Mouse (Mus musculus): ENCODE data around the gene Zbtb17. TPM values are rescaled to one million over a fixed set of nuclear protein-coding genes. Genes with fewer than 3 reads are reported as not detected.

Gene Zbtb17
- total RNA-seq, 2 experiments from 2014 or later = 32.2 to 33.6 TPM

DNA sequence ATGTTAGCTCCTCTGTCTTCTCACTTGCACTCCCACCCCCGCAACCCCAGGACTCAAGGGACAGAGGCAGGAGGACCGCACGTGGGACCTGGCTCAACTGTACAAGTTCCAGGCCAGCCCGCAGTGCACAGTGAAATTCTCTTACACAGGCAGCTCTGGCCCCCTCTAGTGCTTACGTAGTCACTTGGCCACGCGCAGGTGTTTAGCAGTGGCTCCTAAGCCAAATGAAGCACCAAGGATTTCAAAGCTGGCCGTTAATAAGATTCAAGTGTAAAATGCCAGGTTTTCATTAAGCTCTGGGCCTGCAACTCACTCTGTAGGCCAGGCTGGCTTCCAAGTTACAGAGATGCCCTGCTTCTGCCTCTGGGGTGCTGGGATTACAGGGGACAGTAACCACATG is 35.0 kb downstream of the Zbtb17 start:
- DNase-seq (ENCODE audit: extremely low spot score in 1 of 2, low spot score in 1 of 2) = no peak

DNA sequence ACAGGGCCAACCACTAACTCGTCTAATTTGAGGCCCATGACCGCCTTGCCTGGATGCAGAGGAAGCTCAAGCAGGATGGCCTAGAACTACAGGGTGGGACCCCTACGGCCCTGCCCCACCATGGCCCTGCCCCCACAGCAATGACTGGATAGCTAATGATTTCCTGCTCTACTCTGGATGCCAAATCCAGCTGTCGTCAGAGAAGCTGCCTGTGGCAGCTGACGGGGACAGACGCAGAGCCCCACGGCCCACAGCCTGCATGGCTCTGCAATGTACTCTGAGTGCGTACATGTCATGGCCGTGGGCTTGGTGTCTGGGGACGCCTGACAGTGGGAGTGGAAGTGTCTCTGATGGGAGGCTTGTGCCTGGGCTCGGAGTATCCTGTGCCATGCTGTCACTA is 39.6 kb downstream of the Zbtb17 start:
- DNase-seq (ENCODE audit: extremely low spot score in 1 of 2, low spot score in 1 of 2) = no peak

DNA sequence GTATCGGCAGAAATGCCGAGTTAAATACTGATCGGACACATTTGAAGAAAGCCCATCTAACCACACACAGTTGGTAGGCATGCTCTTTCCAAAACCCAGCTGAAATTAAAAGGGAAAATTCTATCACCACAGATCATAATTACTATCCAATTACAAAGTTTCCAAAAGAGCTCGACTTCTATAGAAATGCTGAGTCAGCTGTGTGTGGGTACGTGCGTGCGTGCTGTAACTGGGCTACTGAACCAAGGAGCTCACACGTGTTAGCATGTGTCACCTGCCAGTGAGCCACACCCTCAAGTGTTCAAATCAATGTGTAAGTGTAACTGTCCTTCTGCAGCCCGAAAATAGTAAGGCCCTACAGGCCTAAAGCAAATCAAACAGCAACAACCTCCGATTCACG is 43.1 kb downstream of the Zbtb17 start:
- no peak for DNase-seq (ENCODE audit: extremely low spot score in 1 of 2, low spot score in 1 of 2)

DNA sequence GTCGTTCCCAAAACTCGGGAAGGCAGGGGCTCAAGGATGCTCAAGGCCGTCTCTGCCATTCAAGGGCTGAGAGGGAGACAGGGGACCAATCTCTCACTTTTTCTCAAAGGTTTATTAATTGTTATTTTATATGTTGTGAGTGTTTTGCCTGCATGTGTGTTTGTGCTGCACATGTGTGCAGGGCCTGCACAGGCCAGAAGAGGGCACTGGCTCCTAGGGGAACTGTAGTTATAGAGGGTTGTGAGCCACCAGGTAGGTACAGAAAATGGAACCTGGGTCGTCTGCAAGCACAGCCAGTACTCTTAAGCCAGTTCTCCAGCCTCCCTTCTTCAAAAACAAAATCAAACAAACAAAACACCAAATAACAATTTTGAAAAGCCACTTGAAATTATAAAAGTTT is 44.2 kb downstream of the Zbtb17 start:
- DNase-seq (ENCODE audit: extremely low spot score in 1 of 2, low spot score in 1 of 2) = no peak

DNA sequence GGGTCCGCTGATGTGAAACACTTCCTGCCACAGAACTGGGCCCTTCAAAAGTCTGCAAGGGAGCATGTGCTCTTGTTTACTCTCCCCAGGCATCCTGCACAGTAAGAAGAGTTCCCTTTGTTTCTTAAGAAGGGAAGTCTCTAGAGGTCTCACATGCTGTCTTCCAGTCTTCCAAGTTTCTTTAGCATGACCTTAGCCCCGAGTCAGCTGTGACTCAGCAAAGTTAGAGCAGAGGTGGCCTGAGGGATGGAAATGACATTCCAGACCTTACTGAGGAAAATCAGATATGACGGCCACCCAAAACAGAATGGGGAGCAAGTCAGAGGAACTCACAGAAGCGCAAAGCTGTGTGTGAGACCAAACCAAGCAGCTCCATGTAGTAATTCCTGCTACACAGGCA is 56.2 kb downstream of the Zbtb17 start:
- no peak for DNase-seq (ENCODE audit: extremely low spot score in 1 of 2, low spot score in 1 of 2)

DNA sequence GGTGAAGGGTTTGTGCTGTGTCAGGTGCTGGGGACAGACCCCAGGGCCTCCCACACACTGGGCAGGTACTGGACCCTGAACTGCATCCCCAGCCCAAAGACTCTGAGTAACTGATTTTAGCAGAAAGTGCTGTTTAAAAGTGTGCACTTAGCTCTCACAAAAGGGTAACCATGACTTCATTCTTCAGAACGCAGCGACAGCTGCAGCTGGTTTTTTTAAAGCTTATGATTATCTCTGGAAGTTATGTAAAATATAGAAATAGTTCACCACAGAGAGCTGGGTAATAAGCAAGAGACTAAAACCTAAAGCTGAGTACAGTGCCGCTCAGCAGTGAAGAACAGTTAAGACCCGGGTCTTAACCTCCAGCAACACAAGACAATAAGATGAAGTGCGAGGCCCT is 56.6 kb downstream of the Zbtb17 start:
- DNase-seq (ENCODE audit: extremely low spot score in 1 of 2, low spot score in 1 of 2) = no peak

DNA sequence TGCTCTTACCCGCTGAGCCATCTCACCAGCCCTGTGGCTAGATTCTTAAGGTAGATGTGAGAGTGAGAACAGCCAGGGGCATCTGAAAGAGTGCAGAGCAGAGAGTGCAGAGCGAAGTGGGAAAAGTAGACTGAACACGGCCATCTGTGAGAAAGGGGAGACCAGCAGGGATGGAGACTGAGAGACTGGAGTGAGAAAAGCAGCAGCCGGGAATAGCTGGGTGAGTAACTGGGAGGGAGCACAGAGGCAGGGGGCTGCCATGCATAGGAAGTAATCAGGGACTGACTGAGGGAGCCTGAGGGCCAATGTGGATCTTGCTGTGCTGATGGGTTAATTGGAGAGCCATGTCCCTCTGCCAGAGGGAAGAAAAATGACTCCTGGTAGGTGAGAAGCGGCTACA is 58.3 kb downstream of the Zbtb17 start:
- no peak for DNase-seq (ENCODE audit: extremely low spot score in 1 of 2, low spot score in 1 of 2)

DNA sequence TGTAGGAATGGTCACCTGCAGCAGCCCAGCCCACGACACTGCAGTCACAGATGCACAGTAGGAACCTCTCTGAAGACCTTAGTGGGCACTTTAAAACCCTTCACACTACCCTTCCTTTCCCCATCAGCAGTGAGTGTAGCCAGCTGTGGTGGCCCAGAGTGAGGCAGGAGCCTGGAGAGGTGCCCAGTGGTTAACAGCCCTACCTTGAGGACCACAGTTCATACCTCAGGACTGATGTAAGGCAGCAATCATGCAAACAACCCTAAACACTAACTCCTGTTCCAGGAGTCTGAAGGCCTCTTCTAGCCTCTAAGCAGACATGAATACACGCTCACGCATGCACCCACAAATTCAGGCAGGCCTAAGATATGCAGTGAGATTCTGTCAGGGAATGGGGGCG is 60.0 kb downstream of the Zbtb17 start:
- no peak for DNase-seq (ENCODE audit: extremely low spot score in 1 of 2, low spot score in 1 of 2)

DNA sequence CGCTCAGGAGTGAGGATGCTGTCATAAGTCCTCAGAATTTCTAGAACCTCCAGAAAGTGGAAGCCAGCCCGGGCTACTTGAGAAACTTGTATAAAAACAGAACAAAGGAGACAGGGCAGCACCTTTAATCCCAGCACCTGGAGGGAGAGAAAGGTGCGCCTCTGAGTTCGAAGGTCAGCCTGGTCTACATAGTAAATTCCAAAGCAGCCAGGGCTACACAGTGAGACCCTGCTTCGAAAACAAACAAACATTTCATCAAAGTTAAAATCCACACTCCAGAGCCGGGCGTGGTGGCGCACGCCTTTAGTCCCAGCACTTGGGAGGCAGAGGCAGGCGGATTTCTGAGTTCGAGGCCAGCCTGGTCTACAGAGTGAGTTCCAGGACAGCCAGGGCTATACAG is 61.4 kb downstream of the Zbtb17 start:
- no peak for DNase-seq (ENCODE audit: extremely low spot score in 1 of 2, low spot score in 1 of 2)

- peak in 1 of 2 experiments; percentile 56 for DNase-seq (ENCODE audit: extremely low spot score in 1 of 2, low spot score in 1 of 2)
Measured at GRCm38 (mm10) chr4:141506352-141506751, 61.9 kb downstream of the Zbtb17 start.

- no peak for DNase-seq (ENCODE audit: extremely low spot score in 1 of 2, low spot score in 1 of 2)
Measured at GRCm38 (mm10) chr4:141506893-141507292, 62.4 kb downstream of the Zbtb17 start.

GRCm38 (mm10) chr4:141510457-141510856 is 66.0 kb downstream of the Zbtb17 start:
- no peak for DNase-seq (ENCODE audit: extremely low spot score in 1 of 2, low spot score in 1 of 2)

DNA sequence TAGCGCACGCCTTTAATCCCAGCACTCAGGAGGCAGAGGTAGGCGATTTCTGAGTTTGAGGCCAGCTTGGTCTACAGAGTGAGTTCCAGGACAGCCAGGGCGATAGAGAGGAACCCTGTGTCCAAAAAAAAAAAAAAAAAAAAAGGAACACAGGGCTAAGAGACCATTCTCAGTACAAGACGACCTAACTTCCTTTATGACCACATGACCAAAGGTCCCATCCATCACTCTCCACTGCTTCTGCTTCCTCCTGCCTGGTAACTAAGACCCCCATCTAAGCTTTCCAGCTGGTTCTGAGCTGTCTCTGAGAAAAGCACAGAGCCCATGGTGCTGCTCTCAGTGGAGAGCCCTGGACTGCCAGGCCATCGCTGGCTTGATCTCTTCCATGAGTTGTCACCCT is 67.7 kb downstream of the Zbtb17 start:
- no peak for DNase-seq (ENCODE audit: extremely low spot score in 1 of 2, low spot score in 1 of 2)

DNA sequence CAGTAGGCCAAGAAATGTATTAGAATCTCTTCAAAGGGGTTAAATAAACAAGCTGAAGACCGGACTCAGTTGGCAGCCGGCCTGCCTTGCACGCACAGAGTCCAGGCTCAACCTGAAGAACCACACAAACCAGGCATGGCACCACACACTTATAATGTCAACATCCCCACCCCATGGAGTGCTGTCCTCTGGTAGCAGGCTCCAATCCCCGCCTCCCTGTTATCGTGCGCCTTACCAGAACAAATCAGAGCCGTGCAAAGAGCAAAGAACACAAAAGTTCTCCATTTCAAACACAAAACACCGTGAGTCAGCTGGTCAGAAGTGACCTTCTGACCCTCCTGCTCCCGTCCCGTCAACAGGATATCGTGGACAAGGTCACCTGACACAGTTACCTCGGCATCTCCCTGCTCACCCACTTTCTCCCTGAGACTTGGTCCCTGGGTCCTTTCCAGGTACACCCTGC is 69.8 kb downstream of the Zbtb17 start:
- DNase-seq (ENCODE audit: extremely low spot score in 1 of 2, low spot score in 1 of 2) = no peak

Other genes starting within 250 kb of the Zbtb17 start
- 1 to 10 TPM; 2.7 to 4.0 TPM for gene Rsg1, start 230.7 kb upstream of the Zbtb17 start, total RNA-seq (2021)
- 10 to 100 TPM; 15.1 to 21.6 TPM for gene Arhgef19, start 205.2 kb upstream of the Zbtb17 start, total RNA-seq (2021)
- gene Epha2, start 143.4 kb upstream of the Zbtb17 start, total RNA-seq (2021) = 1 to 10 TPM in 1 of 2 experiments, under 1 TPM in 1; 0.99 to 1.4 TPM
- gene Fam131c, start 76.4 kb upstream of the Zbtb17 start, total RNA-seq (2021) = 1 to 10 TPM; 2.8 to 3.1 TPM
- under 1 TPM in 1 of 2 experiments, not detected in 1; 0.23 TPM for gene Clcnka, start 45.9 kb upstream of the Zbtb17 start, total RNA-seq (2021)
- gene Clcnkb, start 28.6 kb upstream of the Zbtb17 start, total RNA-seq (2021) = not detected
- not detected for gene Hspb7, start 23.9 kb upstream of the Zbtb17 start, total RNA-seq (2021)
- gene Srarp, start 8.5 kb upstream of the Zbtb17 start, total RNA-seq (2021) = 1 to 10 TPM; 3.5 to 4.7 TPM
- gene Spen, start 93.9 kb downstream of the Zbtb17 start, total RNA-seq (2021) = 10 to 100 TPM; 51.6 to 67.6 TPM
- gene Fblim1, start 161.4 kb downstream of the Zbtb17 start, total RNA-seq (2021) = 1 to 10 TPM; 1.3 to 1.5 TPM
- gene Tmem82, start 174.0 kb downstream of the Zbtb17 start, total RNA-seq (2021) = under 1 TPM; 0.44 to 0.45 TPM
- gene Slc25a34, start 179.2 kb downstream of the Zbtb17 start, total RNA-seq (2021) = 1 to 10 TPM; 1.8 to 3.2 TPM
- gene Plekhm2, start 220.2 kb downstream of the Zbtb17 start, total RNA-seq (2021) = 10 to 100 TPM; 59.1 to 69.1 TPM
- gene Rsc1a1, start 240.9 kb downstream of the Zbtb17 start, total RNA-seq (2021) = 1 to 10 TPM in 1 of 2 experiments, not detected in 1; 2.2 TPM